Comparison of ENCODE assay signal across 8 mouse cellular contexts in genomic region chr10:91167352-91167751, GRCm38 (mm10). TPM values are rescaled to one million over a fixed set of nuclear protein-coding genes. Genes with fewer than 3 reads are reported as not detected.
DNase-seq lines count a peak whose midpoint lies in the region; ATAC-seq lines count a peak whose summit lies in the region.

No protein-coding gene starts in this region.

- no peak for ATAC-seq in megakaryocyte, adult 5-6 weeks (ENCODE audit: poor library complexity, severe bottlenecking)
- ATAC-seq in stomach, embryonic 16.5 days (ENCODE audit: insufficient read depth, low FRiP score), result no peak

- peaks cover 67% of the 10 kb centered on the region for H3K4me1 ChIP-seq in megakaryocyte, embryonic 14.5 days
- peaks cover 37% of the 10 kb centered on the region for H3K4me1 ChIP-seq in forebrain, embryonic 10.5 days
- H3K4me1 ChIP-seq in stomach, embryonic 16.5 days (ENCODE audit: control insufficient read depth, insufficient read depth, low read length), result peaks cover 20% of the 10 kb centered on the region

- H3K27ac ChIP-seq in forebrain, embryonic 10.5 days, result no peak overlapping the region
- H3K27ac ChIP-seq in stomach, embryonic 16.5 days (ENCODE audit: low read length), result no peak overlapping the region

- H3K36me3 ChIP-seq in megakaryocyte, embryonic 14.5 days (replicated peaks; ENCODE audit: low read length), result peaks cover 27% of the 10 kb centered on the region
- peaks cover 66% of the 10 kb centered on the region for H3K36me3 ChIP-seq in forebrain, embryonic 10.5 days (replicated peaks)
- H3K36me3 ChIP-seq in stomach, embryonic 16.5 days (ENCODE audit: control insufficient read depth, insufficient read depth, low read length), result peaks cover 11% of the 10 kb centered on the region

- intact Hi-C loops in gastrocnemius, postnatal 36 days (cut with DNase I), result loop anchor here (5.0 kb wide), 1 partner anchor 70 kb away; no protein-coding TSS in a partner anchor

- peak overlapping the region; percentile 83 for H3K4me3 ChIP-seq in megakaryocyte, embryonic 14.5 days (replicated peaks)
- H3K4me3 ChIP-seq in forebrain, embryonic 10.5 days, result peak overlapping the region; percentile 97
- peak overlapping the region; percentile 15 for H3K4me3 ChIP-seq in stomach, embryonic 16.5 days (replicated peaks; ENCODE audit: low read length)

- H3K4me2 ChIP-seq in stomach, embryonic 16.5 days (ENCODE audit: low read depth, low read length), result peak overlapping the region; percentile 61

- H3K27me3 ChIP-seq in megakaryocyte, embryonic 14.5 days (replicated peaks), result no peaks in the 10 kb centered on the region
- no peaks in the 10 kb centered on the region for H3K27me3 ChIP-seq in forebrain, embryonic 10.5 days (ENCODE audit: poor library complexity, severe bottlenecking)
- H3K27me3 ChIP-seq in stomach, embryonic 16.5 days (ENCODE audit: control insufficient read depth, insufficient read depth, low read length), result no peaks in the 10 kb centered on the region

- H3K9ac ChIP-seq in stomach, embryonic 16.5 days (ENCODE audit: low read length), result peak overlapping the region; percentile 40; the same call in 1 of the 2 replicates

- 82% methylated on average over 7 of the region's 7 CpGs for WGBS in forebrain, embryonic 10.5 days
- 39% methylated on average over 7 of the region's 7 CpGs for whole genome bisulfite sequencing in stomach, embryonic 16.5 days

- DNase-seq in forebrain, embryonic 10.5 days (ENCODE audit: extremely low spot score, low spot score), result no peak
- DNase-seq in kidney, postnatal 14 days, result peak; percentile 54
- no peak for DNase-seq in left cerebral cortex, adult 9 months (ENCODE audit: low spot score in 2 of 2)
- DNase-seq in gastrocnemius, postnatal 36 days, result no peak
- no peak for DNase-seq in adrenal gland, adult 2 months

- no peaks in the 10 kb centered on the region for H3K9me3 ChIP-seq in megakaryocyte, embryonic 14.5 days
- no peaks in the 10 kb centered on the region for H3K9me3 ChIP-seq in forebrain, embryonic 10.5 days
- no peaks in the 10 kb centered on the region for H3K9me3 ChIP-seq in stomach, embryonic 16.5 days (replicated peaks; ENCODE audit: control insufficient read depth, low read length)

RNA-seq across cellular contexts. Expression of gene Tmpo, which starts 13.8 kb away (rescaled TPM):
- polyA plus RNA-seq in megakaryocyte, embryonic 14.5 days (2012; ENCODE audit: insufficient read depth, low replicate concordance), result 25.4 and 51.4 TPM in 2 replicates
- 559 and 619 TPM in 2 replicates for total RNA-seq in megakaryocyte, adult 5-6 weeks (2015)
- total RNA-seq in megakaryocyte, adult 5-6 weeks (2017), result 895 and 963 TPM in 2 replicates
- polyA plus RNA-seq in forebrain, embryonic 10.5 days (2016; fragmentation: Nextera tagmentation; extraction: Ambion mirVana), result 261 and 275 TPM in 2 replicates
- polyA plus RNA-seq in stomach, embryonic 16.5 days (2015; fragmentation: Nextera tagmentation; extraction: Ambion mirVana), result 109 and 132 TPM in 2 replicates
- 10 to 100 TPM; 52.2 to 57.4 TPM for total RNA-seq in gastrocnemius, postnatal 36 days (2021)
- total RNA-seq in adrenal gland, adult 2 months (2021), result 10 to 100 TPM; 68.0 to 90.6 TPM
- polyA plus RNA-seq in adrenal gland, adult 2 months (2012; rRNA removed), result 41.1 and 41.4 TPM in 2 replicates

RNA-seq across cellular contexts. Expression of gene Slc25a3, which starts 43.5 kb away (rescaled TPM):
- 253 and 281 TPM in 2 replicates for polyA plus RNA-seq in megakaryocyte, embryonic 14.5 days (2012; ENCODE audit: insufficient read depth, low replicate concordance)
- 402 and 461 TPM in 2 replicates for total RNA-seq in megakaryocyte, adult 5-6 weeks (2015)
- 143 and 163 TPM in 2 replicates for total RNA-seq in megakaryocyte, adult 5-6 weeks (2017)
- 412 and 413 TPM in 2 replicates for polyA plus RNA-seq in forebrain, embryonic 10.5 days (2016; fragmentation: Nextera tagmentation; extraction: Ambion mirVana)
- 483 and 485 TPM in 2 replicates for polyA plus RNA-seq in stomach, embryonic 16.5 days (2015; fragmentation: Nextera tagmentation; extraction: Ambion mirVana)
- 1,000 to 10,000 TPM; 1,123 to 1,124 TPM for total RNA-seq in gastrocnemius, postnatal 36 days (2021)
- total RNA-seq in adrenal gland, adult 2 months (2021), result 1,000 to 10,000 TPM; 1,193 to 1,310 TPM
- polyA plus RNA-seq in adrenal gland, adult 2 months (2012; rRNA removed), result 1,760 and 3,093 TPM in 2 replicates

Comparison
In these comparisons a context has a peak if more than half of its experiments do, and no peak if none do; other contexts are left out.
1. H3K4me3 ChIP-seq: peak in every context shown above with its lines; median percentile 97 in forebrain, embryonic 10.5 days; 83 in megakaryocyte, embryonic 14.5 days; 15 in stomach, embryonic 16.5 days.